Mouse (Mus musculus): ENCODE results near the gene Insl5. TPM values are rescaled to one million over a fixed set of nuclear protein-coding genes. Genes with fewer than 3 reads are reported as not detected.
A peak's percentile ranks its signal among the peaks of the same experiment; 100 is the strongest.

The Insl5 gene
- polyA plus RNA-seq, 1 experiment from 2014 or later: 0.40 TPM

GRCm38 (mm10) chr4:102987325-102987724, 39.3 kb downstream of the Insl5 start:
- Histone ChIP-seq H3K27me3 (ENCODE audit: control insufficient read depth, insufficient read depth, low read length) (no peaks in the 10 kb centered on the region), H3K9me3 (replicated peaks; ENCODE audit: control insufficient read depth, low read length) (no peaks in the 10 kb centered on the region), H3K4me3 (ENCODE audit: low read depth, low read length) (no peak overlapping the region), H3K4me1 (ENCODE audit: control insufficient read depth, insufficient read depth, low read length) (no peaks in the 10 kb centered on the region), H3K36me3 (ENCODE audit: control insufficient read depth, insufficient read depth, low read length) (no peaks in the 10 kb centered on the region), H3K4me2 (no peak overlapping the region), H3K9ac (ENCODE audit: low read depth, low read length) (no peak overlapping the region), H3K27ac (ENCODE audit: low read depth, low read length) (no peak overlapping the region)
- 33% methylated on average over 4 of the region's 4 CpGs for WGBS (ENCODE audit: insufficient replicate concordance)
- ATAC-seq (replicated peaks; ENCODE audit: insufficient number of reproducible peaks, low FRiP score, low TSS enrichment): no peak

GRCm38 (mm10) chr4:102986917-102987316, 39.7 kb downstream of the Insl5 start:
- no peaks in the 10 kb centered on the region for H3K9me3 ChIP-seq (replicated peaks; ENCODE audit: control insufficient read depth, low read length)
- H3K4me2 ChIP-seq: no peak overlapping the region
- ATAC-seq (replicated peaks; ENCODE audit: insufficient number of reproducible peaks, low FRiP score, low TSS enrichment): no peak
- no peak overlapping the region for H3K9ac ChIP-seq (ENCODE audit: low read depth, low read length)
- WGBS (ENCODE audit: insufficient replicate concordance): 6% methylated on average over 2 of the region's 2 CpGs
- H3K4me3 ChIP-seq (ENCODE audit: low read depth, low read length): no peak overlapping the region
- no peaks in the 10 kb centered on the region for H3K36me3 ChIP-seq (ENCODE audit: control insufficient read depth, insufficient read depth, low read length)
- H3K27me3 ChIP-seq (ENCODE audit: control insufficient read depth, insufficient read depth, low read length): no peaks in the 10 kb centered on the region
- no peaks in the 10 kb centered on the region for H3K4me1 ChIP-seq (ENCODE audit: control insufficient read depth, insufficient read depth, low read length)
- no peak overlapping the region for H3K27ac ChIP-seq (ENCODE audit: low read depth, low read length)

GRCm38 (mm10) chr4:102986173-102986572, 40.5 kb downstream of the Insl5 start:
- no peak overlapping the region for H3K4me2 ChIP-seq
- H3K36me3 ChIP-seq (ENCODE audit: control insufficient read depth, insufficient read depth, low read length): no peaks in the 10 kb centered on the region
- no peak overlapping the region for H3K27ac ChIP-seq (ENCODE audit: low read depth, low read length)
- H3K9me3 ChIP-seq (replicated peaks; ENCODE audit: control insufficient read depth, low read length): no peaks in the 10 kb centered on the region
- ATAC-seq (replicated peaks; ENCODE audit: insufficient number of reproducible peaks, low FRiP score, low TSS enrichment): no peak
- 67% methylated on average over 7 of the region's 7 CpGs for WGBS (ENCODE audit: insufficient replicate concordance)
- no peaks in the 10 kb centered on the region for H3K27me3 ChIP-seq (ENCODE audit: control insufficient read depth, insufficient read depth, low read length)
- no peak overlapping the region for H3K9ac ChIP-seq (ENCODE audit: low read depth, low read length)
- H3K4me1 ChIP-seq (ENCODE audit: control insufficient read depth, insufficient read depth, low read length): no peaks in the 10 kb centered on the region
- H3K4me3 ChIP-seq (ENCODE audit: low read depth, low read length): no peak overlapping the region

GRCm38 (mm10) chr4:102981709-102982108, 44.9 kb downstream of the Insl5 start:
- no peak overlapping the region for H3K4me3 ChIP-seq (ENCODE audit: low read depth, low read length)
- no peak overlapping the region for H3K4me2 ChIP-seq
- H3K27me3 ChIP-seq (ENCODE audit: control insufficient read depth, insufficient read depth, low read length): peaks cover 2% of the 10 kb centered on the region; the same call in 1 of the 2 replicates
- no peak for ATAC-seq (replicated peaks; ENCODE audit: insufficient number of reproducible peaks, low FRiP score, low TSS enrichment)
- H3K9ac ChIP-seq (ENCODE audit: low read depth, low read length): no peak overlapping the region
- WGBS (ENCODE audit: insufficient replicate concordance): 80% methylated on average over 8 of the region's 8 CpGs
- no peak overlapping the region for H3K27ac ChIP-seq (ENCODE audit: low read depth, low read length)
- no peaks in the 10 kb centered on the region for H3K4me1 ChIP-seq (ENCODE audit: control insufficient read depth, insufficient read depth, low read length)
- no peaks in the 10 kb centered on the region for H3K9me3 ChIP-seq (replicated peaks; ENCODE audit: control insufficient read depth, low read length)
- H3K36me3 ChIP-seq (ENCODE audit: control insufficient read depth, insufficient read depth, low read length): no peaks in the 10 kb centered on the region

GRCm38 (mm10) chr4:102979385-102979784, 47.3 kb downstream of the Insl5 start:
- H3K4me2 ChIP-seq: peak overlapping the region; percentile 80
- WGBS (ENCODE audit: insufficient replicate concordance): 36% methylated on average over 5 of the region's 5 CpGs
- H3K4me1 ChIP-seq (ENCODE audit: control insufficient read depth, insufficient read depth, low read length): no peaks in the 10 kb centered on the region
- H3K27ac ChIP-seq (ENCODE audit: low read depth, low read length): no peak overlapping the region
- H3K27me3 ChIP-seq (ENCODE audit: control insufficient read depth, insufficient read depth, low read length): peaks cover 4% of the 10 kb centered on the region; the same call in 1 of the 2 replicates
- no peaks in the 10 kb centered on the region for H3K9me3 ChIP-seq (replicated peaks; ENCODE audit: control insufficient read depth, low read length)
- no peak for ATAC-seq (replicated peaks; ENCODE audit: insufficient number of reproducible peaks, low FRiP score, low TSS enrichment)
- no peak overlapping the region for H3K9ac ChIP-seq (ENCODE audit: low read depth, low read length)
- no peaks in the 10 kb centered on the region for H3K36me3 ChIP-seq (ENCODE audit: control insufficient read depth, insufficient read depth, low read length)
- peak overlapping the region; percentile 37; the same call in 1 of the 2 replicates for H3K4me3 ChIP-seq (ENCODE audit: low read depth, low read length)

GRCm38 (mm10) chr4:102978440-102978839, 48.2 kb downstream of the Insl5 start, which contains the start of gene Tctex1d1:
Gene Tctex1d1, plus strand, starts transcription at chr4:102978606.
- Histone ChIP-seq H3K4me1 (ENCODE audit: control insufficient read depth, insufficient read depth, low read length) (no peaks in the 10 kb centered on the region), H3K27me3 (ENCODE audit: control insufficient read depth, insufficient read depth, low read length) (peaks cover 4% of the 10 kb centered on the region; the same call in 1 of the 2 replicates), H3K4me2 (peak within 1 kb of the TSS; percentile 80), H3K27ac (ENCODE audit: low read depth, low read length) (no peak within 1 kb of the TSS), H3K4me3 (ENCODE audit: low read depth, low read length) (peak within 1 kb of the TSS; percentile 37), H3K36me3 (ENCODE audit: control insufficient read depth, insufficient read depth, low read length) (no peaks in the 10 kb centered on the region), H3K9ac (ENCODE audit: low read depth, low read length) (0 out of 2 replicates have a peak within 1 kb of the TSS, but pooled peaks have one; percentile 35), H3K9me3 (replicated peaks; ENCODE audit: control insufficient read depth, low read length) (no peaks in the 10 kb centered on the region)
- 1% methylated on average over 13 of the region's 13 CpGs for WGBS (ENCODE audit: insufficient replicate concordance)
- ATAC-seq (replicated peaks; ENCODE audit: insufficient number of reproducible peaks, low FRiP score, low TSS enrichment): no peak

- no peaks in the 10 kb centered on the region for H3K4me1 ChIP-seq (ENCODE audit: control insufficient read depth, insufficient read depth, low read length)
- 7% methylated on average over 16 of the region's 16 CpGs for WGBS (ENCODE audit: insufficient replicate concordance)
- H3K4me2 ChIP-seq: peak overlapping the region; percentile 80
- H3K4me3 ChIP-seq (ENCODE audit: low read depth, low read length): no peak overlapping the region
- no peak overlapping the region for H3K9ac ChIP-seq (ENCODE audit: low read depth, low read length)
- H3K27me3 ChIP-seq (ENCODE audit: control insufficient read depth, insufficient read depth, low read length): peaks cover 4% of the 10 kb centered on the region; the same call in 1 of the 2 replicates
- H3K27ac ChIP-seq (ENCODE audit: low read depth, low read length): no peak overlapping the region
- no peaks in the 10 kb centered on the region for H3K36me3 ChIP-seq (ENCODE audit: control insufficient read depth, insufficient read depth, low read length)
- no peak for ATAC-seq (replicated peaks; ENCODE audit: insufficient number of reproducible peaks, low FRiP score, low TSS enrichment)
- no peaks in the 10 kb centered on the region for H3K9me3 ChIP-seq (replicated peaks; ENCODE audit: control insufficient read depth, low read length)
Observed at GRCm38 (mm10) chr4:102977778-102978321, 48.8 kb downstream of the Insl5 start.

GRCm38 (mm10) chr4:102976290-102977275, 50.1 kb downstream of the Insl5 start:
- Histone ChIP-seq H3K27me3 (ENCODE audit: control insufficient read depth, insufficient read depth, low read length) (peaks cover 4% of the 10 kb centered on the region; the same call in 1 of the 2 replicates), H3K9me3 (replicated peaks; ENCODE audit: control insufficient read depth, low read length) (no peaks in the 10 kb centered on the region), H3K4me1 (ENCODE audit: control insufficient read depth, insufficient read depth, low read length) (no peaks in the 10 kb centered on the region), H3K27ac (ENCODE audit: low read depth, low read length) (no peak overlapping the region), H3K4me2 (no peak overlapping the region), H3K36me3 (ENCODE audit: control insufficient read depth, insufficient read depth, low read length) (no peaks in the 10 kb centered on the region), H3K9ac (ENCODE audit: low read depth, low read length) (no peak overlapping the region), H3K4me3 (ENCODE audit: low read depth, low read length) (no peak overlapping the region)
- 46% methylated on average over 12 of the region's 12 CpGs for WGBS (ENCODE audit: insufficient replicate concordance)
- ATAC-seq (replicated peaks; ENCODE audit: insufficient number of reproducible peaks, low FRiP score, low TSS enrichment): no peak

Data from heart, embryonic 11.5 days (tissue).